Mouse (Mus musculus) intestine, embryonic 16.5 days (tissue): Measurements from ENCODE around the gene Wdr90. TPM values are rescaled to one million over a fixed set of nuclear protein-coding genes. Genes with fewer than 3 reads are reported as not detected.

Experiments
- ATAC-seq: fragments of 200-750 bp; cut with Nextera tagmentation; 2 replicates; pipeline ENCODE4 v1.8.0; 2017; ENCODE audit warnings: moderate TSS enrichment, moderate library complexity
- H3K27ac ChIP-seq: fragments of 300-500 bp; sonication (generic); 2 replicates; pipeline ENCODE4 v1.5.1; 2014; ENCODE audit warnings: mild to moderate bottlenecking, low read length
- H3K27me3 ChIP-seq: fragments of 300-500 bp; sonication (generic); replicated peaks from 2 replicates; pipeline ENCODE4 v1.6.1; 2014; ENCODE audit warnings: low read length, control low read depth, mixed read lengths; ENCODE audit not compliant: control insufficient read depth, insufficient read depth
- H3K36me3 ChIP-seq: fragments of 300-500 bp; sonication (generic); 2 replicates; pipeline ENCODE4 v1.6.1; 2014; ENCODE audit warnings: low read length, control low read depth; ENCODE audit not compliant: control insufficient read depth, insufficient read depth
- H3K4me1 ChIP-seq: fragments of 300-500 bp; sonication (generic); 2 replicates; pipeline ENCODE4 v1.6.1; 2014; ENCODE audit warnings: low read length, control low read depth, mixed read lengths; ENCODE audit not compliant: control insufficient read depth, insufficient read depth
- H3K4me2 ChIP-seq: fragments of 300-500 bp; sonication (generic); 2 replicates; pipeline ENCODE4 v1.6.1; 2014; ENCODE audit warnings: low read depth, low read length, control low read depth
- H3K4me3 ChIP-seq: fragments of 300-500 bp; sonication (generic); 2 replicates; pipeline ENCODE4 v1.5.1; 2014; ENCODE audit warnings: mild to moderate bottlenecking, low read length
- H3K9ac ChIP-seq: fragments of 300-500 bp; sonication (generic); 2 replicates; pipeline ENCODE4 v1.6.1; 2014; ENCODE audit warnings: low read depth, low read length
- H3K9me3 ChIP-seq: fragments of 300-500 bp; sonication (generic); 2 replicates; pipeline ENCODE4 v1.6.1; 2016; ENCODE audit warnings: low read length, control low read depth; ENCODE audit not compliant: control insufficient read depth
- WGBS: fragments of 180-500 bp; shearing (Covaris S2); extraction: QIAGEN DNeasy Blood & Tissue Kit; methylation state at CpG from one replicate; pipeline ENCODE4 v1.1.7; 2014; 5-methylcytosine and 5-hydroxymethylcytosine counted together
- polyA plus RNA-seq: library from polyadenylated mRNA; unstranded; fragments of >200 nt; fragmentation: Nextera tagmentation; extraction: Ambion mirVana; gene quantifications from 2 replicates; pipeline ENCODE4 v1.2.1, GENCODE M21; 2015

The Wdr90 gene
- polyA plus RNA-seq, 1 experiment from 2014 or later = 11.3 TPM

DNA sequence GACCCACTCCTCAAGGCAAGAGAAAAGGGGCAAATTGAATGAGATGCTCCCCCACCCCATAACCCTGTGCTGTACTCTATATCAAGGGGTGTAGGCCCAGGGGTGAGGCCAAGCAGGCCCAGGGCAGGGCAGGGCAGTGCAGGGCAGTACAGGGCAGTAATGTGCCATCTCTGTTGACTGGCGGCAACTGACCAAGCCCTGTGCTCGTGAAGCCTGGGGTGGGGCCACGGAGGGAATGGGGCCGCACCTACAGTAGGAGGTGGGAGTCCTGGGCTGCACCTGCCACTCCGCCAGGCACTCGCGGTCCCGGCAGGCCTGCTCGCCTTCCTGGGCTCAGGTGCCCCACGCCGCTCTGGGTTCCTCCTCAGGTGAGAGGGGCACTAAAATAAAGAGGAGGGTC lies 4.0 kb upstream of the Wdr90 start:
- Histone ChIP-seq H3K4me3 (no peak overlapping the region; the same call in 1 of the 2 replicates), H3K27ac (no peak overlapping the region), H3K27me3 (no peaks in the 10 kb centered on the region), H3K4me2 (no peak overlapping the region), H3K9me3 (no peaks in the 10 kb centered on the region), H3K4me1 (peaks cover 34% of the 10 kb centered on the region), H3K36me3 (no peaks in the 10 kb centered on the region), H3K9ac (peak overlapping the region; percentile 36; the same call in 1 of the 2 replicates)
- no peak for ATAC-seq
- WGBS = 76% methylated on average over 11 of the region's 11 CpGs

DNA sequence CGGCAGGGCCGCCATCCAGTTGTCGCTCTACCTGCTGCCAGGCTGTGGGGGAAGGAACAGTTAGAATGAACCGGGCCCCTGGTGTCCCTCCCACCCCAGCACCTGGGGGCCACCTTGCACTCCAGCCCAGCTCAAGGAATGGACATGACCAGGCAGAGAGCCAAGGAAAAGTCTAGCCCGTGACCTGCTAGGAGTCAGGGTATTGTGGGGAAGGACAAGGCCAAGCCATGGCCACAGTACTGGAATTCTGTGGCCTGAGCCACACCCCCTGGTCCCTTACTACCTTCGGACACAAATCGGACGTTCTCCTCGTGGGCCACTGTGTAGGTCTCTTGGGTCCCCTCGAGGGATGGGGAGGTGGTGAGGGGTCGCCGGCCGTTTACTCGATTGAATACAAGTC lies 3.0 kb upstream of the Wdr90 start:
- Histone ChIP-seq H3K27me3 (no peaks in the 10 kb centered on the region), H3K36me3 (no peaks in the 10 kb centered on the region), H3K4me1 (peaks cover 35% of the 10 kb centered on the region), H3K4me2 (no peak overlapping the region), H3K9ac (no peak overlapping the region), H3K4me3 (no peak overlapping the region), H3K27ac (no peak overlapping the region), H3K9me3 (no peaks in the 10 kb centered on the region)
- no peak for ATAC-seq
- WGBS = 91% methylated on average over 14 of the region's 14 CpGs

DNA sequence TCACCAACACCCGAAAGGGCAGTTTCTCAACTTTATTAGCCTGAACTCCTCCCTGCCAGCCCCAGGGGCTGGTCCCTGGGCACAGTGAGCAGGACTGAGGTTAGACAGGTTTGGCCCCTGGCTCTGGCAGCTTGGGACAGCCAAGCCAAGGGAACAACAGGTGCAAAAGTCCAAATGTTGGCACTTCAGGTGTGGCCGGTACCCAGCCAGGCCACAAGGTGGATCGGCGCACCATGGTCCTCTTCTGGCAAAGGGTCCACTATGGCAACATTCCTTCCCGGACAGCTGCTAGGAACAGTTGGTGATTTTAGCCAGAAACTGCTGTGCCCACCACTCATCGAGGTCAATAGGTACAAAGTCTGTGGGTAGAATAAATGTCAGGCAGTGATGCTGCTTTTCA lies 2.4 kb upstream of the Wdr90 start:
- 84% methylated on average over 6 of the region's 6 CpGs for WGBS
- Histone ChIP-seq H3K36me3 (no peaks in the 10 kb centered on the region), H3K27me3 (no peaks in the 10 kb centered on the region), H3K27ac (no peak overlapping the region), H3K4me1 (peaks cover 35% of the 10 kb centered on the region), H3K9me3 (no peaks in the 10 kb centered on the region), H3K9ac (no peak overlapping the region), H3K4me2 (no peak overlapping the region), H3K4me3 (no peak overlapping the region)
- ATAC-seq = no peak

DNA sequence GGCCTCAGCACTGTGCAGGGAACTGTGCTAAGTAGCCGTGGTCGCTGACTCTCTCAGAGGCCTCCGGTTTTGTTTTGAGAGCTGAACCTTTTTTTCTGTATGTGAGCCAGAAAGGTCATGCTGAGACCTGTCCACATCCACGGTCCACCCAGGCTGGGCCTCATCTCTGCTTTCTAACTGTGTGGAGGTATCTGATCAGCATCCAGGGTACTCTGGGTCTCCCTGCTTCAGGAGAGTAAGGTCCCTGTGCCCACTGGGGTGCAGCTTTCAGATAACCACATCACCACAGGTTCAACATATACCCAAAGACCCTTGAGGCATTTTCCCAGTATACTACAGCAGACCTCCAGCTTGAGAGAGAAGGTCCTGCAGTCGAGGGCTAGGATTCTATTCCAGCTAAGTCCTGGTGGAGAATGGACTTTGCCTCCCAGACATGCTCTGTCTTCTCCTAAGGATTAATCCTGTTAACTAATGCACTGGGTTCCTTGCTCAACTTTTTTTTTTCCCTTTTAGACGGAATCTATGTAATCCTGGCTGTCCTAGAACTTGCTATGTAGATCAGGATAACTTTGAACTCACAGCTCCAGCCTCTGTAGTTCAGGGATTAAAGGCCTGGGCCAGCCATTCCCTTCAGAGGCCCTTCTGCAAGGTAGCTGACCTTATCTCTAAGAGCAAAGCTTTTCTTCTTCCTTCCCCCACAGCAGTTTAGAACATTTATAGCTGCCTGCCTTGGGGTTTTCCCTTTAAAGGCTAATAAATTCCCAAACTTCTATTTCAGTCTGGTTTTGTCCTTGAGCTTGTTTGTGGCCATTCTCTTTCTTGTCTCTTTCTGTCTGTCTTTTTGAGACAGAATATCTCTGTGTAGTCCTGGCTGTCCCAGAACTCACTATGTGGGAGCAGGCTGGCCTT lies 657 bp upstream of the Wdr90 start:
- H3K4me2 ChIP-seq = peak overlapping the region; percentile 96
- peak overlapping the region; percentile 75 for H3K4me3 ChIP-seq
- peaks cover 27% of the 10 kb centered on the region for H3K4me1 ChIP-seq
- ATAC-seq = no peak; the same call in 1 of the 2 replicates
- no peaks in the 10 kb centered on the region for H3K36me3 ChIP-seq
- H3K27me3 ChIP-seq = no peaks in the 10 kb centered on the region
- no peaks in the 10 kb centered on the region for H3K9me3 ChIP-seq
- H3K27ac ChIP-seq = peak overlapping the region; percentile 78
- whole genome bisulfite sequencing = 11% methylated on average over 6 of the region's 6 CpGs
- peak overlapping the region; percentile 86 for H3K9ac ChIP-seq

DNA sequence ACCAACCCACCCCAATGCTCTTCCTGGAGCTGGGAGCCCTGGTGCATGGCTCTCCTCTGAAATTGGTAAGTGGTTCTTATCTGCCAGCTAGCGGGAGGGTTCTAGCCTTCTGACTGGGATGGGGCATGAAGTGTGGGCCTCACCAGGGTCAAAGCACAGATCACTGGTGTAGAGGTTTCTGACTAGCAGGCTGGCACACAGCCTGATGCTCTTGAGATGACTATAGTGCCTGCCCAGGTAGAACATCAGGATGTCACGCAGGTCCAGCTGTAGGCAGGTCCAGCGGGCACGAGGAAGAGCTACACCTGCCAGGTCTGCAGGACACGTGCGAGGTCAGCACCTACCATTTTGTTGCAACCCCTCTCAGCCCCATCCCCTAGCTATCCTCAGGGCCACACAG lies 1.1 kb downstream of the Wdr90 start:
- H3K4me1 ChIP-seq = peaks cover 21% of the 10 kb centered on the region
- ATAC-seq = no peak
- H3K27me3 ChIP-seq = no peaks in the 10 kb centered on the region
- no peaks in the 10 kb centered on the region for H3K36me3 ChIP-seq
- peak overlapping the region; percentile 86 for H3K9ac ChIP-seq
- H3K9me3 ChIP-seq = no peaks in the 10 kb centered on the region
- 0 out of 2 replicates have a peak overlapping the region, but pooled peaks have one; percentile 96 for H3K4me2 ChIP-seq
- WGBS = 87% methylated on average over 6 of the region's 6 CpGs
- no peak overlapping the region for H3K27ac ChIP-seq
- 0 out of 2 replicates have a peak overlapping the region, but pooled peaks have one; percentile 75 for H3K4me3 ChIP-seq

DNA sequence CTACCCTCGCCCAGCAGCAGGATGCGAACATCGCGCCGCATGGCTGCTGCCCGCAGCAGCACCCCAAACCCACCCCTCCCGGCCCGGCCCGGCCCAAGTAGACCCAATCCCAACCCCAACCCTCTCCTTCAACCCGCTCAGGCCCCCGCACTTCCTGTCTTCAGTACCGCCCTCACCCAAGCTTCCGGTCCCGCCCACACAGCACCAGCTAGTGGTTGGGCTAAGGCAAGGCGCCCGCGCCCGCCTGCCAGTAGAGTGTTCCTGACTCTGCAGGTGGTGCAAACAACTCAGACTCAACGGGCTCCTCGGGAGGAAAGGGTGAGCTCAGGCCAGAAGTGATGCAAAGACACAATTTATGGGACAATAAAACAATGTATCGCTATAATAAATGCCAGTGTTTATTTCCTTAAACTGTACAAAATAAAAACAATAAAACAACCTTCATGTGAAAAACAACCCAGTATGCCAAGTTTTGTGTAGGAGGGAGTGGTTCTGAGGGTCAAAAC lies 16.9 kb downstream of the Wdr90 start, which contains the start of gene Rhot2:
TSS of gene Rhot2 (minus strand) at position 456 of the 506 bp plus-strand sequence.
- H3K27me3 ChIP-seq = no peaks in the 10 kb centered on the region
- under 1% methylated on average over 21 of the region's 21 CpGs for WGBS
- H3K4me2 ChIP-seq = peak within 1 kb of the TSS; percentile 79
- H3K9me3 ChIP-seq = no peaks in the 10 kb centered on the region
- H3K9ac ChIP-seq = peak within 1 kb of the TSS; percentile 93
- ATAC-seq = peak; percentile 97
- H3K27ac ChIP-seq = peak within 1 kb of the TSS; percentile 86
- peaks cover 14% of the 10 kb centered on the region; the same call in 1 of the 2 replicates for H3K36me3 ChIP-seq
- peak within 1 kb of the TSS; percentile 85 for H3K4me3 ChIP-seq
- H3K4me1 ChIP-seq = peaks cover 13% of the 10 kb centered on the region

DNA sequence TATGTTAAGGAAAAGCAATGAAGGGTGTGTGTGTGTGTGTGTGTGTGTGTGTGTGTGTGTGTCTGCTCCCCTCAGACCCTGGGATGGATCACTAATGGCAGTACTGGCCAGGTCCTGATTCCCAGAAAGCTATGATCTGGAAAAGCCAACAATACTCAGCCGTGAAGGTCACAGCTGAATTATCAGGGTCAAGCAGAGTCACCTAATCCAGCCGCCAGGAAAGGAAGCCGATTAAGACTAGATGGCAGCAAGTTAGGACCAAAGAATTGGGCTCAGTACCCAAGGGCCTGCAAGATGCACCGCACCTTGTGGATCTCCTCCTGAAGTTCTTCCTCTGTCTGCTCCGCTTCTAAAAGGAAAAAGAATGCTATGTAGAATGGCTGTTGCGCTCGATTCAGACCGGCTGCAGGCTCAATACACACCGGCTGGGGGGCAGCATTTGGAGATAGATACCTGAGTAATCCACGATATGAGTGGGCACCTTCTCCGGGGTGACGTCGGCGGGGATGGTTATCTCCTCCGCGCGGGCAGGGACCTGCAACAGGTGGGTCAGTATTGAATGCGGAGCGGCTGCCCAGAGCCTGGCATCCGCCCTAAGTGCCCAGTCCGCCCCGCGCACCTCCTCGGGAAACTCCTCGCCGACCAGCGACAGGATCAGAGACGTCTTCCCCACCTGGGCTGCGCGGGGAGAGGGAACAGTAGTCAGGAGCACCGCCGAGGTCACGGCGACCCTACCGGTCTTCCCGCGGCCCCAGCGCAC lies 17.5 kb downstream of the Wdr90 start:
- Histone ChIP-seq H3K4me3 (peak overlapping the region; percentile 85), H3K9ac (peak overlapping the region; percentile 93), H3K36me3 (peaks cover 19% of the 10 kb centered on the region; the same call in 1 of the 2 replicates), H3K9me3 (no peaks in the 10 kb centered on the region), H3K27ac (peak overlapping the region; percentile 86), H3K4me1 (peaks cover 13% of the 10 kb centered on the region), H3K4me2 (peak overlapping the region; percentile 79), H3K27me3 (no peaks in the 10 kb centered on the region)
- peak; percentile 57 for ATAC-seq
- 2% methylated on average over 38 of the region's 38 CpGs for WGBS

DNA sequence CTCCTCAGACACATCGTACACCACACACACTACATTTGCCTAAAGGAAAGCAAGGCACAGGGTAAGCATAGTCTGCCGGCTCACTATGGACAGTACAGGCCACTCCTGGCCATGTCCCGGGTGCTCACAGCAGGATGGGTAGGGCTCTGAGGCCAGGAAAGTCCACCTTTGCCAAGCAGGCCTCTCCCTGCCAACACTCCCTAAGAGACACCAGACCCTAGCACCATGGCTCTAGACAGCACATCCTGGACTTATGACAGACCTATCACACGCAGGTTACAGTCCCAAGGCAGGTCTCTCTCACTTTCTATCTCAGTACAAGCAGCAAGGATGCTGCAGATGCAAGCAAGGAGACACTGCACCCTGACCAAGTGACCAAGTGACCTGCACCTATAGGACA lies 18.2 kb downstream of the Wdr90 start:
- Histone ChIP-seq H3K36me3 (peaks cover 19% of the 10 kb centered on the region; the same call in 1 of the 2 replicates), H3K27ac (no peak overlapping the region), H3K4me1 (peaks cover 13% of the 10 kb centered on the region), H3K9me3 (no peaks in the 10 kb centered on the region), H3K27me3 (no peaks in the 10 kb centered on the region), H3K4me2 (peak overlapping the region; percentile 79), H3K9ac (peak overlapping the region; percentile 93), H3K4me3 (peak overlapping the region; percentile 85)
- WGBS = 92% methylated on average over 4 of the region's 4 CpGs
- ATAC-seq = no peak

DNA sequence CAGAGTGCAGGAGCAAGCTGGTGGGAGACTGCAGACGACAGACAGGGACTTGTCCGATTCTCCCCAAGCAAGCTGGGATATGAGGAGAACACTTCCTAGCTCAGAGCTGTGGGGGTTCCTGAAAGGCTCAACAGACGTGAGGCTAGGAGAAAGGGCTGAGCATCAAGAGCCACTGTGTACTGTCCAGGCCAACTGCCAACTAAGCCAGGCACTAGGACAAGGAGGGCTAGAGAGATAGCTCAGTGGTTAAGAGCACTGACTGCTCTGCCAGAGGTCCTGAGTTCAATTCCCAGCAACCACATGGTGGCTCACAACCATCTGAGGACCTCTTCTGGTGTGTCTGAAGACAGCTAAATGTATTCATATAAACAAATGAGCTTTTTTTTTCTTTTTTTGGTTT lies 18.8 kb downstream of the Wdr90 start:
- Histone ChIP-seq H3K27me3 (no peaks in the 10 kb centered on the region), H3K4me1 (peaks cover 15% of the 10 kb centered on the region), H3K27ac (no peak overlapping the region), H3K9ac (no peak overlapping the region), H3K4me3 (no peak overlapping the region), H3K36me3 (peaks cover 19% of the 10 kb centered on the region; the same call in 1 of the 2 replicates), H3K9me3 (no peaks in the 10 kb centered on the region), H3K4me2 (no peak overlapping the region)
- ATAC-seq = no peak
- 85% methylated on average over 3 of the region's 3 CpGs for WGBS
